Mouse (Mus musculus) C2C12 (cell line): ENCODE measurements at regions not wholly inside any gene's neighbourhood (a gene's known extent, or its start where the extent isn't known, plus 50 kb on each side); places are given as distances from the start of the nearest gene placed in this dataset.

Experiments used
- H3K27me3 ChIP-seq: one replicate; pipeline ENCODE4 v1.6.1; 2011; ENCODE audit not compliant: control insufficient read depth, insufficient read depth, insufficient read length
- H3K36me3 ChIP-seq: one replicate; pipeline ENCODE4 v1.6.1; 2011; ENCODE audit not compliant: control insufficient read depth, insufficient read depth
- H3K4me3 ChIP-seq: one replicate; pipeline ENCODE4 v1.5.1; 2011; ENCODE audit warnings: mild to moderate bottlenecking, control low read depth; ENCODE audit not compliant: poor library complexity, insufficient read depth, severe bottlenecking
- H3K79me2 ChIP-seq: one replicate; pipeline ENCODE4 v1.6.1; 2011; ENCODE audit not compliant: control insufficient read depth, insufficient read depth
- H3K79me3 ChIP-seq: one replicate; pipeline ENCODE4 v1.6.1; 2011; ENCODE audit warnings: low read depth, control low read depth
- H3ac ChIP-seq: one replicate; pipeline ENCODE3; 2011; ENCODE audit warnings: low read depth; ENCODE audit not compliant: control insufficient read depth, insufficient read length
- CEBPB ChIP-seq: IDR thresholded peaks from one replicate; pipeline ENCODE4 v1.6.1; 2011; ENCODE audit warnings: low read depth, mild to moderate bottlenecking, control low read depth, moderate library complexity
- CTCF ChIP-seq: IDR thresholded peaks from one replicate; pipeline ENCODE4 v1.5.1; 2011; ENCODE audit not compliant: control insufficient read depth, insufficient read depth, insufficient read length
- FOSL1 ChIP-seq: IDR thresholded peaks from one replicate; pipeline ENCODE4 v1.8.0; 2011; ENCODE audit warnings: mild to moderate bottlenecking, low read length; ENCODE audit not compliant: poor library complexity, insufficient read depth, severe bottlenecking
- MAX ChIP-seq: IDR thresholded peaks from one replicate; pipeline ENCODE4 v1.6.1; 2011; ENCODE audit warnings: mild to moderate bottlenecking, control low read depth
- MYOD1 ChIP-seq: IDR thresholded peaks from one replicate; pipeline ENCODE4 v1.6.1; 2011; ENCODE audit warnings: low read depth; ENCODE audit not compliant: control insufficient read depth, insufficient read length
- MYOG ChIP-seq: IDR thresholded peaks from one replicate; pipeline ENCODE4 v1.6.1; 2011; ENCODE audit not compliant: control insufficient read depth, insufficient read length; ENCODE audit errors: extremely low read depth
- USF1 ChIP-seq: IDR thresholded peaks from one replicate; pipeline ENCODE4 v1.6.1; 2011; ENCODE audit warnings: low read depth, mild to moderate bottlenecking, control low read depth, moderate library complexity

DNA sequence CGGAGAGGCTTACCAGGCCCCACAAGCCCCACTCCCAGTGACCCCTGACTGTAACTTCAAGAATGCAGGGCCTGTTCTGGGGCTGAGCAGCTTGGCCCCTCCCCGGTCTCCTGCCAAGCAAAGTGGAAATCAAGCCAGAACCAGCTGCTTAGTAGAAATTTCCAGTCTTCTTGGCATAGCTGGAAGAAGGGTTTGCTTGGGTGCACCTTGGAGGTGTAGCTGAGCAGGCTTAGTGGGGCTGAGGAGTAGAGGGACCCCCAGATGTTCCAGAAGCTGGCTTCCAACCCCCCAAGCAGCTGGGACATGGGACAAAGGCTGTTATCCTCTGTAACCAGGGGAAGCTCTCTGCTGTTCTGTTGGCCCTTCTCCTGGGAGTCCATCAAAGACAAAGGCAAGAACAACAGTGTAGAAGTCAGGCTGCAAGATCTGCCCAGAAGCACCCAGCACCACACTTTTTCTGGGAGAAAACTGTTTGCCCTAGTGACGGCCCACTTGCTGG lies 94.0 kb downstream of the 1700001O22Rik start:
- Histone ChIP-seq H3K4me3 (no peak overlapping the region), H3K79me2 (peaks cover 7% of the 10 kb centered on the region), H3K36me3 (no peaks in the 10 kb centered on the region), H3ac (no peak overlapping the region), H3K79me3 (no peaks in the 10 kb centered on the region), H3K27me3 (no peaks in the 10 kb centered on the region)
- TF ChIP-seq MYOG = no peak
- no peak for TF ChIP-seq CEBPB
- no peak for TF ChIP-seq MYOD1
- no peak for TF ChIP-seq CTCF
- no peak for TF ChIP-seq USF1
- TF ChIP-seq FOSL1 = no peak

DNA sequence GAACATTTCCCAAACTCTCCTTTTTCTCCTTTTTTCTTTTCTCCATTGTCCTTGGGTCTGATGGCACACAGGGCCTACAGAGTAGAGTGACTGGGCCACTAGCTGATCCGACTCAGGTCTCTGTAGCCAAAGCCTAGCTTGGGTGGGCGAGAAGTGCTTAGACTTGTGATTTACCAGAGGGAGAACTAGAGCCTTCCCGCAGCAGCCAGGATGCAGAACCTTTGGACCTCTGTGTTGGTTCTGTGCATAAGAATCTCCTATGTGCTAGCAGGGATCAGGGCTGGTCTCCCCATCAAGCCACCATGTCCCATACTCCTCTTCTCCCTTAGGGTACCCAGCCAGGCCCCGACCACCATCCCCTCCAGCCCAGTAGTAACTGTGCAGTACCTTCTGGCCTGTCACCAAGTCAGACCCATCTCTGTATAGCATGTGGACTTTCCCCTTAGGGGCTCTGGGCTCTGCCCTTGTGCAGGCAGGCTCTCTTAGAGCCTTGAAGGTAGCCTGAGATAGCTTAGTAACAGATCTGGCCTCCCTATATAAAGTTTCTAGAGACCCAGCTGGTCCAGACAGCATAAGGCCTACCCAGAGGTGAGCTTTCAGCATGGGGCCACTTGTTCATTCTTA lies 94.6 kb downstream of the 1700001O22Rik start:
- H3ac ChIP-seq = peak overlapping the region; percentile 55
- peaks cover 7% of the 10 kb centered on the region for H3K79me2 ChIP-seq
- H3K4me3 ChIP-seq = no peak overlapping the region
- H3K79me3 ChIP-seq = no peaks in the 10 kb centered on the region
- H3K36me3 ChIP-seq = no peaks in the 10 kb centered on the region
- TF ChIP-seq FOSL1 = no peak
- TF ChIP-seq USF1 = no peak
- no peak for TF ChIP-seq CTCF
- no peak for TF ChIP-seq MYOG
- TF ChIP-seq CEBPB = no peak
- no peak for TF ChIP-seq MYOD1
- no peak for TF ChIP-seq MAX
- H3K27me3 ChIP-seq = no peaks in the 10 kb centered on the region

DNA sequence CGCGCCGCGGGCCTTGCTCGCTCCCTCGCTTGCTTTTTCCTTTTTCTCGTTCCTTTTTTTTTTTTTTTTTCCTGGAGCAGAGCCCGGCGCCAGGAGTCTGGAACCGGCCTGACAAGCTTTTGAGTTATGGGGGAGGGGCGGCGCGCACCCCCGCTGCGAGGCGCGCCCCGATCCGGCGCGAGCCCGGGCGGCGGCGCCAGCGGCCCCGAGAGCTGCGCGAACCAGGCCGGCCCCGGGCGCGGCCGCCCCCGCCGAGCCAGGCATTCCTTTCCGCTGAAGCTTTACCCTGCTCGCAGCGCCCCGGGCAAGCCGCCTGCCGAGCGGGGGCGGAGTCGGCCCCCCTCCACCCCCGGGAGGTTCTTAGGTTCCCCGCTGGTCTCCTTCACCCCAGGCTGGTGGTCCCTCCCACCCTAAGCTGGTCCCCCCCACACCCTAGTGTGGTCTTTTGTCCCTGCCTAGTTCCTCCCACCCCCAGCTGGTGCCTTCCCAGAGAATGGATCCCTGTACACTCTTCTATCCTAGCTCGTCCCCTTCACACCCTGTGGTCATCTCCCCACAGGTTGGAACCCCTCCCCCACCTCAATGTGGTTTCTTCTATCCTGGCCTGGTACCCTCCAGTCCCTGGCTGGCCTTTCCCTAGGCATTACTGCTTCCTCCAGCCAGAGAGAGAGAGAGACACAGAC lies 95.3 kb downstream of the 1700001O22Rik start:
- no peaks in the 10 kb centered on the region for H3K79me3 ChIP-seq
- H3ac ChIP-seq = peak overlapping the region; percentile 86
- H3K36me3 ChIP-seq = no peaks in the 10 kb centered on the region
- TF ChIP-seq USF1 = no peak
- no peak for TF ChIP-seq MYOG
- TF ChIP-seq MYOD1 = no peak
- no peak for TF ChIP-seq FOSL1
- TF ChIP-seq CEBPB = no peak
- H3K4me3 ChIP-seq = peak overlapping the region; percentile 32
- no peaks in the 10 kb centered on the region for H3K27me3 ChIP-seq
- peaks cover 7% of the 10 kb centered on the region for H3K79me2 ChIP-seq

DNA sequence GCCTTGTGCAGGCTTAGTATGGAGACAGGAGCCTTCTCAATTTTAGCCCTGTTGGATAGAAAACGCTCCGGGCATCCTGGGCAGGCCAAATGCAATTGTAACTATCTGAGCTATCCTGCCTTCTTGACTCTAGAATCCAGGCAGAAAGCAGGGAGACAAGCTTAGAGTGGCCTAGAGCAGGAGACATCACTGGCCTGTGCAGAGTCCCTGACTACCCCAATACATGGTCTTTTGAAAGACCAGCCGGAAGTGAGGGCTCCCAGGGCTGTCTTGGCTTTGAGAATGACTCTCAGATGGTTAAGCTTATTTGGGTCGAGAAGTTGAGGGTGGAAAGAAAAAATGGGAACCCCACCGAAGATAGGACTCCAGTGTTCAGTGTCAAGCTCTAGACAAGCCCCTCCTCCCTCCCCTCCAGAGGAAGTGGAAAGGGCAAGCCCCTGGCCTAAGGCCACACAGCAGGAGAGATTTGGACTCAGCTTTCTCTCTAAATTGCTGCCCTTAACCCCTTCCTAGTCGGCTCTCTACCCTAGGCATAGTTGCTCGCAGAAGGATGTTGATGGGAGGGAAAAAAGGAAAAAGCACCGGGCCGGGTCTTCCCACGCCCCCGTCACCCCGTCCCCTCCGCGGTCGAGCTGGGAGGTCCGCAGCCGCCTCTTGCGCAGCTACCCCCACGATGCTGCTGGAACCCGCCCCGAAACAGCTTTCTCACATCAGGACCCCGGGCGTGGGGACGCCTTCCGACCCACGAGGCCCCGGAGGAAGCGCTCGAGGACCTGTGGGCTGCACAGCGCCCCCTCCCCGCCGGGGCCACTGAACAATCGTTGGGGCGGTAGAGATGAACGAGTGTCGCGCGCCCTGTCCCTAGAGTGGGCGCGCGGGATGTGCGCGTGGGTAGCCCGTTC lies 96.1 kb downstream of the 1700001O22Rik start:
- TF ChIP-seq CEBPB (no peak), MYOD1 (no peak), MYOG (no peak), MAX (no peak), FOSL1 (no peak), CTCF (no peak), USF1 (no peak)
- H3K4me3 ChIP-seq = peak overlapping the region; percentile 32
- H3K79me2 ChIP-seq = peaks cover 7% of the 10 kb centered on the region

DNA sequence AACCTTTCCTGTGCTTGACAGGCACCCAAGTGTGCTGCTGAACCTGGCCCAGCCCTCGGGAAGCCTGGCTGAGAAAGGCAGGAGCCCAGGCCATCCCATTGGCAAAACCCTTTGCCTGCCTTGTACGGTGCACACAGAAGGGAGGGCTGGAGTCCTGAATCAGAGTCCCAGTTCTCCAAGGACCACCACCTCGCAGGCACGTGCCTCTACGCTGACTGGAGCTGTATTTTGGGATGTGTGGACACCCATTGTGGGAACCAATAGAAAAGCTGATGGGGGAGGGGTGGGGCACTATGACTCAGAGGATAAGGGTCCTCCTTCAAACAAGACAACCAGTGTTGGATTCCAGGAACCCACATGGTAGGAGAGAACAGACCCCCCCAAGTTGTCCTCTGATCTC lies 97.4 kb downstream of the 1700001O22Rik start:
- TF ChIP-seq MYOD1 (peak; percentile 2), USF1 (peak; percentile 22), MAX (no peak), FOSL1 (no peak), CEBPB (no peak), MYOG (no peak), CTCF (no peak)

More for the DNA sequence above, 96.1 kb downstream of the 1700001O22Rik start:
- no peaks in the 10 kb centered on the region for H3K36me3 ChIP-seq
- no peaks in the 10 kb centered on the region for H3K79me3 ChIP-seq
- H3ac ChIP-seq = peak overlapping the region; percentile 86
- no peaks in the 10 kb centered on the region for H3K27me3 ChIP-seq

More for the DNA sequence above, 97.4 kb downstream of the 1700001O22Rik start:
- no peak overlapping the region for H3ac ChIP-seq
- H3K4me3 ChIP-seq = no peak overlapping the region
- H3K79me2 ChIP-seq = peaks cover 7% of the 10 kb centered on the region
- H3K36me3 ChIP-seq = no peaks in the 10 kb centered on the region
- no peaks in the 10 kb centered on the region for H3K79me3 ChIP-seq
- no peaks in the 10 kb centered on the region for H3K27me3 ChIP-seq
